Mouse (Mus musculus) MEL (cell line): ENCODE data around the gene Gtf2h3.

Experiments used
- CHD2 ChIP-seq: IDR thresholded peaks from 2 replicates; pipeline ENCODE4 v1.6.1; 2011; ENCODE audit warnings: low read length, improper control_type of control experiment
- CTCF ChIP-seq, 3 experiments: IDR thresholded peaks in 2 of 3; conservative IDR thresholded peaks in 1 of 3; 2 replicates each; pipeline ENCODE4 v1.5.1; 2011 to 2012; ENCODE audit warnings: low read length in 3 of 3, low read depth in 2 of 3, mild to moderate bottlenecking in 2 of 3, improper control_type of control experiment in 1 of 3, inconsistent platforms in 1 of 3, mixed read lengths in 1 of 3, moderate library complexity in 1 of 3; ENCODE audit not compliant: control insufficient read depth in 1 of 3, insufficient read depth in 1 of 3, poor library complexity in 1 of 3, severe bottlenecking in 1 of 3
- E2F4 ChIP-seq: IDR thresholded peaks from 2 replicates; pipeline ENCODE4 v1.6.1; 2011; ENCODE audit warnings: low read depth, low read length, improper control_type of control experiment, borderline replicate concordance
- EP300 ChIP-seq, 2 experiments: IDR thresholded peaks; 2 replicates each; pipeline ENCODE4 v1.6.1; 2011; ENCODE audit warnings: improper control_type of control experiment in 2 of 2, low read length in 2 of 2, low read depth in 1 of 2, mild to moderate bottlenecking in 1 of 2
- GATA1 ChIP-seq: IDR thresholded peaks from 2 replicates; pipeline ENCODE4 v1.6.1; 2011; ENCODE audit warnings: low read depth, low read length, improper control_type of control experiment
- KAT2A ChIP-seq: conservative IDR thresholded peaks from 2 replicates; pipeline ENCODE4 v1.6.1; 2012; ENCODE audit warnings: low read depth, low read length, improper control_type of control experiment, inconsistent platforms
- MAFK ChIP-seq: IDR thresholded peaks from 2 replicates; pipeline ENCODE4 v1.6.1; 2011; ENCODE audit warnings: low read depth, mild to moderate bottlenecking, low read length, improper control_type of control experiment, borderline replicate concordance
- MEF2A ChIP-seq: IDR thresholded peaks from 2 replicates; pipeline ENCODE4 v1.6.1; 2014; ENCODE audit warnings: low read depth, mild to moderate bottlenecking, inconsistent platforms, low read length, improper control_type of control experiment; ENCODE audit not compliant: poor library complexity, insufficient replicate concordance, severe bottlenecking; ENCODE audit errors: extremely low read depth
- MYB ChIP-seq: IDR thresholded peaks from 2 replicates; pipeline ENCODE4 v1.6.1; 2011; ENCODE audit warnings: mild to moderate bottlenecking, low read depth, low read length, improper control_type of control experiment
- POLR2A ChIP-seq, 2 experiments: IDR thresholded peaks; 2 replicates each; pipeline ENCODE4 v1.6.1; 2011 to 2012; ENCODE audit warnings: low read length in 2 of 2, mild to moderate bottlenecking in 2 of 2, control low read depth in 1 of 2, improper control_type of control experiment in 1 of 2, low read depth in 1 of 2, moderate library complexity in 1 of 2; ENCODE audit not compliant: control insufficient read depth in 1 of 2, insufficient read depth in 1 of 2, poor library complexity in 1 of 2
- TBP ChIP-seq: IDR thresholded peaks from 2 replicates; pipeline ENCODE4 v1.8.0; 2011; ENCODE audit warnings: low read depth, low read length, improper control_type of control experiment
- UBTF ChIP-seq: IDR thresholded peaks from 2 replicates; pipeline ENCODE4 v1.6.1; 2012; ENCODE audit warnings: low read depth, mild to moderate bottlenecking, inconsistent platforms, low read length, improper control_type of control experiment, moderate library complexity, borderline replicate concordance; ENCODE audit not compliant: insufficient read depth
- USF2 ChIP-seq, 2 experiments: IDR thresholded peaks; 2 replicates each; pipeline ENCODE4 v1.6.1; 2011 to 2012; ENCODE audit warnings: improper control_type of control experiment in 2 of 2, low read length in 2 of 2, borderline replicate concordance in 1 of 2, inconsistent platforms in 1 of 2, low read depth in 1 of 2, mild to moderate bottlenecking in 1 of 2; ENCODE audit not compliant: insufficient read depth in 1 of 2

DNA sequence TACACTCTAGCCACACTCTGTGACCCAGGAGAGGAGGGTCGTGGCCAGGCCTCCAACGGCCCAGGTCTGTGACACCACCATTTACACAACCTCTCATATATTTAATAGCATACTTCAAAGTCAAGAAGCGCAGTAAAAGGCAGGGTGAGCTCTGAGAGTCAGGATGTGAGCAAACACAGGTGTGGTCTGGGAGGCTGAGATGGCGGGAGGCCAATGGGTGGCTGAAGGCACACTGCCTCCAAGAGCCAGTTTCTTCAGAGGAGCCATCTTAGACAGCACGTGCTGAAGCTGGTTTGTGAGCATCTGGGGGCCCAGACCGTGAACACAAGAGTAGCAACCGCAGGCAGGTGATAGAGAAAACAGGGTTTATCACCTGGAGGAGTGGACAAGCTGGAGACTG, 3.5 kb upstream of the Gtf2h3 start:
- TF ChIP-seq MAFK, result no peak
- no peak for TF ChIP-seq CTCF (IDR thresholded peaks at IDR 0.05 in 2 of 3, conservative IDR thresholded peaks at IDR 0.05 in 1 of 3; ENCODE audit: control insufficient read depth in 1 of 3, insufficient read depth in 1 of 3, low read depth in 2 of 3, low read length in 3 of 3, poor library complexity in 1 of 3, severe bottlenecking in 1 of 3)
- no peak for TF ChIP-seq MEF2A
- no peak for TF ChIP-seq GATA1
- no peak for TF ChIP-seq EP300 (IDR thresholded peaks at IDR 0.05; ENCODE audit: low read depth in 1 of 2, low read length in 2 of 2)
- no peak for TF ChIP-seq MYB
- no peak for TF ChIP-seq E2F4
- no peak for TF ChIP-seq UBTF
- no peak for TF ChIP-seq TBP
- no peak for TF ChIP-seq CHD2
- no peak for TF ChIP-seq KAT2A
- TF ChIP-seq USF2 (IDR thresholded peaks at IDR 0.05; ENCODE audit: borderline replicate concordance in 1 of 2, insufficient read depth in 1 of 2, low read depth in 1 of 2, low read length in 2 of 2), result no peak
- TF ChIP-seq POLR2A (IDR thresholded peaks at IDR 0.05; ENCODE audit: control insufficient read depth in 1 of 2, insufficient read depth in 1 of 2, low read depth in 1 of 2, low read length in 2 of 2, poor library complexity in 1 of 2), result no peak; a peak in 1 of 4 replicates
